Mouse (Mus musculus): Measurements from ENCODE around the gene Khsrp.

The Khsrp gene

GRCm38 (mm10) chr17:57029691-57030090, 1.6 kb downstream of the Khsrp start:
- peak; percentile 63 for DNase-seq (ENCODE audit: low read depth)

GRCm38 (mm10) chr17:57027471-57027870, 3.9 kb downstream of the Khsrp start:
- DNase-seq (ENCODE audit: low read depth), result no peak

GRCm38 (mm10) chr17:57020960-57021359, 10.4 kb downstream of the Khsrp start:
- no peak for DNase-seq (ENCODE audit: low read depth)

GRCm38 (mm10) chr17:57019693-57020092, 11.6 kb downstream of the Khsrp start:
- no peak for DNase-seq (ENCODE audit: low read depth)

GRCm38 (mm10) chr17:57012245-57012795, 19.0 kb downstream of the Khsrp start:
- DNase-seq (ENCODE audit: low read depth), result no peak

- peak; percentile 100 for DNase-seq (ENCODE audit: low read depth)
These were observed 19.8 kb downstream of the Khsrp start, which contains the start of the genes Gtf2f1 and Gm17949 for GRCm38 (mm10) chr17:57011236-57012141. TSS of gene Gtf2f1 (minus strand) at chr17:57011288. TSS of gene Gm17949 (plus strand) at chr17:57011469.

GRCm38 (mm10) chr17:57010911-57011235, 20.4 kb downstream of the Khsrp start:
- no peak for DNase-seq (ENCODE audit: low read depth)

GRCm38 (mm10) chr17:57007137-57007905, 24.0 kb downstream of the Khsrp start:
- DNase-seq (ENCODE audit: low read depth), result peak; percentile 47

- DNase-seq (ENCODE audit: low read depth), result no peak
These were observed 27.3 kb downstream of the Khsrp start for GRCm38 (mm10) chr17:57003994-57004393.

- DNase-seq (ENCODE audit: low read depth), result peak; percentile 54
These were observed 30.1 kb downstream of the Khsrp start for GRCm38 (mm10) chr17:57001228-57001627.

- DNase-seq (ENCODE audit: low read depth), result no peak
These were observed 31.2 kb downstream of the Khsrp start, which contains the start of gene Pspn for GRCm38 (mm10) chr17:56999968-57000609. TSS of gene Pspn (minus strand) at chr17:57000018.

GRCm38 (mm10) chr17:56999414-56999813, 31.9 kb downstream of the Khsrp start:
- no peak for DNase-seq (ENCODE audit: low read depth)

- DNase-seq (ENCODE audit: low read depth), result peak; percentile 96
These were observed 34.2 kb downstream of the Khsrp start, which contains the start of gene Alkbh7 for GRCm38 (mm10) chr17:56997029-56997667. TSS of gene Alkbh7 (plus strand) at chr17:56997339.

- no peak for DNase-seq (ENCODE audit: low read depth)
These were observed 34.8 kb downstream of the Khsrp start for GRCm38 (mm10) chr17:56996506-56996905.

GRCm38 (mm10) chr17:56995046-56995445, 36.3 kb downstream of the Khsrp start:
- DNase-seq (ENCODE audit: low read depth), result no peak

- no peak for DNase-seq (ENCODE audit: low read depth)
These were observed 40.4 kb downstream of the Khsrp start for GRCm38 (mm10) chr17:56990966-56991365.

- DNase-seq (ENCODE audit: low read depth), result peak; percentile 97
These were observed 41.1 kb downstream of the Khsrp start, which contains the start of gene Clpp for GRCm38 (mm10) chr17:56990115-56990746. TSS of gene Clpp (plus strand) at chr17:56990305.

- no peak for DNase-seq (ENCODE audit: low read depth)
These were observed 41.7 kb downstream of the Khsrp start for GRCm38 (mm10) chr17:56989467-56990114.

GRCm38 (mm10) chr17:56988921-56989430, 42.3 kb downstream of the Khsrp start:
- no peak for DNase-seq (ENCODE audit: low read depth)

GRCm38 (mm10) chr17:56988441-56988840, 42.9 kb downstream of the Khsrp start:
- no peak for DNase-seq (ENCODE audit: low read depth)
